Mouse (Mus musculus) CH12.LX (cell line): ENCODE data around the gene Runx2.

Experiments
- BHLHE40 ChIP-seq: IDR thresholded peaks from 2 replicates; pipeline ENCODE4 v1.6.1; 2011; ENCODE audit warnings: mild to moderate bottlenecking, low read depth, low read length, improper control_type of control experiment
- CHD2 ChIP-seq: IDR thresholded peaks from 2 replicates; pipeline ENCODE4 v1.6.1; 2011; ENCODE audit warnings: low read length, improper control_type of control experiment
- CTCF ChIP-seq, 2 experiments: IDR thresholded peaks in 1 of 2; conservative IDR thresholded peaks in 1 of 2; 2 replicates each; pipeline ENCODE4 v1.5.1; 2011 to 2012; ENCODE audit warnings: low read depth in 2 of 2, low read length in 2 of 2, improper control_type of control experiment in 1 of 2, inconsistent platforms in 1 of 2, mild to moderate bottlenecking in 1 of 2, moderate library complexity in 1 of 2
- EP300 ChIP-seq: IDR thresholded peaks from 2 replicates; pipeline ENCODE4 v1.6.1; 2011; ENCODE audit warnings: low read length, improper control_type of control experiment
- ETS1 ChIP-seq: conservative IDR thresholded peaks from 2 replicates; pipeline ENCODE4 v1.6.1; 2012; ENCODE audit warnings: low read depth, mild to moderate bottlenecking, inconsistent platforms, low read length, improper control_type of control experiment, moderate library complexity
- GABPA ChIP-seq: IDR thresholded peaks from 2 replicates; pipeline ENCODE4 v1.6.1; 2012; ENCODE audit warnings: low read depth, low read length, improper control_type of control experiment, inconsistent platforms; ENCODE audit not compliant: insufficient replicate concordance
- HCFC1 ChIP-seq: IDR thresholded peaks from 2 replicates; pipeline ENCODE4 v1.6.1; 2012; ENCODE audit warnings: low read depth, mild to moderate bottlenecking, inconsistent platforms, low read length, improper control_type of control experiment
- MYC ChIP-seq: IDR thresholded peaks from 2 replicates; pipeline ENCODE4 v1.6.1; 2011; ENCODE audit warnings: low read depth, mild to moderate bottlenecking, improper control_type of control experiment, low read length
- POLR2A ChIP-seq: IDR thresholded peaks from 2 replicates; pipeline ENCODE4 v1.6.1; 2011; ENCODE audit warnings: low read depth, mild to moderate bottlenecking, improper control_type of control experiment, low read length
- TCF12 ChIP-seq: IDR thresholded peaks from 2 replicates; pipeline ENCODE4 v1.6.1; 2014; ENCODE audit warnings: low read depth, mild to moderate bottlenecking, inconsistent platforms, low read length, improper control_type of control experiment
- USF1 ChIP-seq: IDR thresholded peaks from 2 replicates; pipeline ENCODE4 v1.6.1; 2014; ENCODE audit warnings: low read depth, mild to moderate bottlenecking, inconsistent platforms, low read length, improper control_type of control experiment
- ZC3H11A ChIP-seq: IDR thresholded peaks from 2 replicates; pipeline ENCODE4 v1.6.1; 2012; ENCODE audit warnings: low read depth, mild to moderate bottlenecking, inconsistent platforms, low read length, improper control_type of control experiment
- ZKSCAN1 ChIP-seq: IDR thresholded peaks from 2 replicates; pipeline ENCODE4 v1.6.1; 2012; ENCODE audit warnings: low read depth, inconsistent platforms, low read length, improper control_type of control experiment, borderline replicate concordance

- TF ChIP-seq POLR2A (no peak), EP300 (no peak), CTCF (conservative IDR thresholded peaks at IDR 0.05 in 1 of 2, IDR thresholded peaks at IDR 0.05 in 1 of 2; ENCODE audit: low read depth in 2 of 2, low read length in 2 of 2) (no peak), HCFC1 (no peak), GABPA (no peak), ZC3H11A (no peak), CHD2 (no peak), MYC (no peak), TCF12 (no peak), ZKSCAN1 (no peak), USF1 (no peak), ETS1 (no peak), BHLHE40 (no peak)
Measured at GRCm38 (mm10) chr17:44538921-44539320, 275.7 kb downstream of the Runx2 start.
